Mouse (Mus musculus): ENCODE data around the gene Psen1.
A peak's percentile ranks its signal among the peaks of the same experiment; 100 is the strongest.

The Psen1 gene

DNA sequence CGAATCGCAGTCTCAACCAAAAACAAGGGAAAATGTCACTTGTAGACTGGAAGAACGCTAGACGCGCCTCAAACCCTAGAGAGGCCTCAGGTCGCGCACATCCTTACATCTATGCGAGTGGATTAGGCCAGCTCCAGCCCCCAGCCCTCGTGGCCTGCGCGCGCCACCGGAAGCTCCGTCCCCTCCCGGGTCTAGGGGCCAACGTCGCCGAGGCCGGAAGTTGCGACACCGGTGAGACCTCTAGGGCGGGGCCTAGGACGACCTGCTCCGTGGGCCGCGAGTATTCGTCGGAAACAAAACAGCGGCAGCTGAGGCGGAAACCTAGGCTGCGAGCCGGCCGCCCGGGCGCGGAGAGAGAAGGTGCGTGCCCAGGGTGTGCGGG is at the start of gene Psen1:
Psen1 (plus strand) TSS at position 219 of the 382 bp plus-strand sequence.
- DNase-seq, result peak; percentile 94

DNA sequence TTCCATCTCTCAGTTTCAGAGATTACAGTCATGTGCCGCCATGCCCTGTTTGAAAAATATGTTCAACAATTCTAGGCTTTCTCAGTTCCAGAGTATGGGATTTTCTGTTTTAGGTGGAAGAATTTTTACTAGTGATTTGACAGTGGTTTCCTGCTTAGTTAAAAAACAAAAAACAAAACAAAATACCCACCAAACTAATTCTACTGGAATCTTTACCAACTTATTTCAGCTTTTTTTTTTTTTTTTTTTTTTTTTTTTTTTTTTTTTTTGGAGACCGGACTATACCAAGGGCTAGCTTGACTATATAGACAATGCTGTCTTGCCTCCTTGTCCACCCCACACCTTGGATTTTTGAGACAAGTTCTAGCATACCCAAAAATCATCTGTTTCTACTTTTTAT is 46.7 kb upstream of the Psen1 start:
- no peak for DNase-seq

GRCm38 (mm10) chr12:83643116-83643515 is 44.8 kb upstream of the Psen1 start:
- no peak for DNase-seq

GRCm38 (mm10) chr12:83650346-83650745 is 37.6 kb upstream of the Psen1 start:
- DNase-seq, result no peak

- no peak for DNase-seq
Measured at GRCm38 (mm10) chr12:83651414-83651813, 36.5 kb upstream of the Psen1 start.

- DNase-seq, result no peak
Measured at GRCm38 (mm10) chr12:83685466-83685865, 2.5 kb upstream of the Psen1 start.

GRCm38 (mm10) chr12:83686575-83687350 is 1.2 kb upstream of the Psen1 start:
- DNase-seq, result no peak

GRCm38 (mm10) chr12:83688316-83689086 is 549 bp downstream of the Psen1 start:
- no peak for DNase-seq

- DNase-seq, result no peak
Measured at GRCm38 (mm10) chr12:83689087-83689432, 1.1 kb downstream of the Psen1 start.

GRCm38 (mm10) chr12:83694011-83694410 is 6.1 kb downstream of the Psen1 start:
- DNase-seq, result no peak

DNA sequence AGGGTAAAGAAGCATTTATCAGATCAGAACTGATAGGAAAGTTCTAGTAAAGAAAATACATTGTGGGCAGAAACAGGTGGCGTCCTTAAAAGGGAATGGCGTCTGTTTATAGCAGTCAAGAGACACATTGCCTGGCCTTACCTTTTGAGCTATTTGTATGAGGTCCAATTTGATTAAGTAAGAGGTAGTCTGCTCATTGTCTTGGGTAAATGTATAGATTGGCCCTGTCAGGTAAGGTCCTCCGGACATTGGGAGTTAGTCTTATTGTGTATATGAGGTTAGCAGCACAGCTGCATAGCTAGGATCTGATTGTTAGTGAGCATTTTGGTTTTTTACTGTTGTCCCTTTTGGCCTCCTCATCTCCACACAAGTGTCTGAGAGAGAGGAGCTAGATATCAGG is 6.7 kb downstream of the Psen1 start:
- DNase-seq, result no peak

GRCm38 (mm10) chr12:83698637-83699036 is 10.7 kb downstream of the Psen1 start:
- no peak for DNase-seq

DNA sequence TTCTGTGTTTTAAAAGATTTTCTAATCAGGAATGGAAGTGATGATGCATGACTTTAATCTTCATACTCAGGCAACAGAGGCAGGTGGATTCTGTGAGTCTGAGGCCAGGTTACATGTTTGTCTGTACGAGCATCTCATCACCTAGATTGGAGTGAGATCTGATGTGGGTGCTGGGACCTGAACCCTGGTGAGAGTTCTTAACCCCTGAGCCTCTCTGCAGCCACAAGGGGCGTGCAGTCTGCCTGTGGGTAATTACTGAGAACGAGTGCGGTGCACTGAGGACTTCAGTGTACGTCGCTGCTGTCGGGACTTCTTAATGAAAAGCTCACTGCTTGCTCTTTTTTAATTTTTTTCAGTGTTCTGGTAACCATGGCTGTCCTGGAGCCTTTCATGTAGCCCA is 13.7 kb downstream of the Psen1 start:
- DNase-seq, result no peak

- DNase-seq, result no peak
Measured at GRCm38 (mm10) chr12:83702796-83703195, 14.8 kb downstream of the Psen1 start.

DNA sequence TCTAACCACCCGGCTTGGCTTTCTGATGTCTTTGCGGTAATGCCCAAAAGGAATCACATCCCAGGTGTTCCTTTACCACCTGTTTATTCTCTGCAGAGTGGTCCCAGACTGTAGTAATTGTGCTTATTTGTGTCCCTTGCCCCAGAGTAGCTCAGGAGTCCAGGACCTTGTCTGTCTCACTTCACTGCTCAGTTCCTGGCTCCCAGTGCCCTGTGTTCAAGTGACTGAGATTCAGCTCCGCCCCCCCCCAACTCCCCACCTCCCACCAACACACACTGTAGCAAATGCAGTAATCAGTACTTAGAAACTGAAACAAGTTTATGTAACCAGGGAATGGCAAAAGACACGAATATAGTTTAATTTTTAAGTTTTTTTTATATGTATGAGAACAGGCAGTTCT is 19.0 kb downstream of the Psen1 start:
- DNase-seq, result no peak

DNA sequence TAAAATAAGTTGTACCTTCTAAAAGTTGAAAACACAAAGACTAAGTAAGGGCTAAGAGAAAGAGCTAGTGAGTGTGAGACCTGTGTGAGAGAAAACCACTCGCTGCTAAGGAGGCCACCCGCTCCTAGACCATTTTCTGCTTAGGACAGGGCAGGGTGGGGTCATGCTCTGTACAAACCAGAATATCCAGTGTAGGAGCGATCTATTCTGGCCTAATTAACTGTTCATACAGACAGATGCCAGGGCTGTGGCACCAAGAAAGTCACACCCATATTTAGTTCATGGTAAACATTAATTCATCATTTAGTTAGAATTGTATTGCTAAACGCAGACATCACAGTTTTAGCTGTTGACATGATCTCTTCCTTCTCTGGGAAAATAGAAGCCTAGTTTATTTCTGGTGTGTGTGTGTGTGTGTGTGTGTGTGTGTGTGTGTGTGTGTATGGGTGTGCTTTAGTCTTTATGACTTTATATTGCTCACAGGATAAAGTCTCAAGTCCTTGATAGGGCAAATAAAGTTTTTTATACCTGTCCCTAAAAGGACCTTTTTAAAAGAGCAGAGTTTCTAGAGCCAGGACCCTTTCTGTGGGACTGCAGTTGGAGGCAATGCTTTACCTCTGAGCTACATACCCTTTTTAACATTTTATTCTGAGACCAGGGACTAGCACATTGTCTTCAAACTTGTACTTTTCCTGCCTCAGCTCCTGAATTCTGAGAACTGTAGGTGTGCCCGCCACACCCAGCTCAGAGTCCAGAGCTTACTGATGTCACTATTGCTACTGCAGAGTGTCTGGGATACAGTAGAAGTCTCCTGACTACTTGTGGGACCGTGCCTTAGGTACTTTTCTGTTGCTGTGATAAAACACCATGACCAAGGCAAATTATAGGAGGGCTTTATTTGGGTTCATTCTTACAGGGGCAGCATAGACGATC is 20.5 kb downstream of the Psen1 start:
- peak; percentile 63 for DNase-seq

GRCm38 (mm10) chr12:83709934-83710333 is 22.0 kb downstream of the Psen1 start:
- no peak for DNase-seq

DNA sequence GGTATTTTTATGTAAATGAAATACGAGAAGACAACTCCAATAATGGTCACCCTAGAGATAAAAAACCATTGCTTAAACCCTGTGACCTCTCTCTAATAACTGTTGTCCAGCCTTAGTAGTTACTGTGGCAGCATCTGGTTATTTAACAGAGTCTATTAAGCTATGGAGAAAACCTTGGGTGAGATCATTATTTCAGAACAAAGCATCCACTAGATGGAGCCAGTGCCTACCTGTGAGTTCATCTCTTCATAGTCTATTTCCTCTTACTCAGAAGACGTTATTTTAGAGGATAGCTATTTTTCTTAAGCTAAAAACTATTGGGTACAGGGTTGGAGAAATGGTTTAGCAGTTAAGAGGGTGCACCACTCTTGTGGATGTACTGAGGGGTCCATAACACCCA is 25.8 kb downstream of the Psen1 start:
- DNase-seq, result no peak

DNA sequence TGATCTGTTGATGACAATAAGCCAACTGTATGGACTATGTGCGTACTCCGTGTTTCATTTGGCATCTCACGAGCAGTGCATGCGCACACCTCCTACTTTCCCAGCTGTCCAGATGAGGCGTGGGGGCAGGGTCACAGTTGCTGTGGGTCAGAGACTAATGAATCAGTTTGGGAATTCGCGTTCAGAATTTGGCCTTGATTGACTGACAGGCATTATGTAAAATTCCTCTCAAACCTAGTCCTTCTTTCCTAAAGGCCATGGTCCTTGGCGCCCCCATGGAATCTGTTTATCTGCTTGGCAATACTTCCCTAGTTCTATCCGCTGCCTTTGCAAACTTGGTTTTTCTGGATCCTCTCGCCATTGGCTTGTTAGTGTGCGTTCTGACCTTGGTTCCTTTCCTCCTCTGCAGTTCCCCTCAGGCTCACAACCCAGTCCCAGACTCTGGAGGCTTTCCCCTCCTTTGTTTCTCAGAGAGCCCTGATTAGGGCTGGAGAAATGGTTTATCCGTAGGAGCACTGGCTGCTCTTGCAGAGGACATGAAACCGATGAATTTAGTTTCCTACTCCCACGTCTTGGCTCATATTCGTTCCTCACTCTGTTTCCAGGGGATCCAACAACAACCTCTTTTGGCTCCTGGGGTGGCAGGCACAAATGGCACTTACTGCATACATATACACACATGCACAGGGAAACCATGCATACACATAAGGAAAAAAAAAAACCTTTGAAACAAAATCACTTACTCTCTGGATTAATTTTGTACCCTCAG is 28.6 kb downstream of the Psen1 start:
- DNase-seq, result no peak

DNA sequence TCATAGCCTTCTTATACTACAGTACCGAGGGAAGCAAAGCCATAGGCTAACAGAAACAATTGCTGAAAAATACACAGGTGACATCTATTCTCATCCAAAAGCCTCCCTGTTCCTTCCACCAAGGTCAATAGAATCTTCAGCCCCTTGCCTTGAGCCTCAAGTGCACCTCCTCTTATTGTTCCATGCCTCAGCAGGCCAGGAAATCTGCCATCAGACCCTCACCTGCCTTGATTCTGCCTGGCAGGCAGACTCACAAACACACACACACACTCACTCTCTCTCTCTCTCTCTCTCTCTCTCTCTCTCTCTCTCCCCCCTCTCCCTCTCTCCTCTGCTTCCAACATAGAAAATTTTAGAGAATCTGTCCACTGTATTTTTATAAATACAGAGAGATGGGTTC is 31.5 kb downstream of the Psen1 start:
- DNase-seq, result no peak

- no peak for DNase-seq
Measured at GRCm38 (mm10) chr12:83721281-83721680, 33.3 kb downstream of the Psen1 start.

GRCm38 (mm10) chr12:83723037-83723436 is 35.1 kb downstream of the Psen1 start:
- DNase-seq, result no peak
